Mouse (Mus musculus) kidney, adult 8-10 months (tissue): ENCODE results near the gene Mpst.

Experiments used
- DNase-seq, 2 experiments: peaks; one replicate each; pipeline ENCODE4 v3.0.0; 2022

Gene Mpst

GRCm38 (mm10) chr15:78437237-78438017 lies 31.2 kb downstream of the Mpst start:
- DNase-seq: no peak

GRCm38 (mm10) chr15:78438018-78438394 lies 31.8 kb downstream of the Mpst start:
- DNase-seq: no peak

GRCm38 (mm10) chr15:78438505-78438904 lies 32.3 kb downstream of the Mpst start:
- DNase-seq: no peak

GRCm38 (mm10) chr15:78438973-78439372 lies 32.8 kb downstream of the Mpst start:
- DNase-seq: no peak

GRCm38 (mm10) chr15:78442231-78442630 lies 36.0 kb downstream of the Mpst start:
- DNase-seq: no peak

GRCm38 (mm10) chr15:78443857-78444256 lies 37.6 kb downstream of the Mpst start:
- DNase-seq: no peak

- DNase-seq: no peak
Observed at GRCm38 (mm10) chr15:78447121-78447520, 40.9 kb downstream of the Mpst start.

- DNase-seq: peak; percentile 89 to 96
Observed at GRCm38 (mm10) chr15:78447746-78448535, 41.7 kb downstream of the Mpst start.

GRCm38 (mm10) chr15:78449131-78449530 lies 42.9 kb downstream of the Mpst start:
- DNase-seq: no peak

- no peak for DNase-seq
Observed at GRCm38 (mm10) chr15:78449694-78450418, 43.6 kb downstream of the Mpst start.

- DNase-seq: no peak
Observed at GRCm38 (mm10) chr15:78450419-78450768, 44.2 kb downstream of the Mpst start.

- no peak for DNase-seq
Observed at GRCm38 (mm10) chr15:78451201-78451600, 45.0 kb downstream of the Mpst start.

- no peak for DNase-seq
Observed at GRCm38 (mm10) chr15:78452929-78453328, 46.7 kb downstream of the Mpst start.

- DNase-seq: no peak
Observed at GRCm38 (mm10) chr15:78455168-78455567, 49.0 kb downstream of the Mpst start.

GRCm38 (mm10) chr15:78456051-78456450 lies 49.8 kb downstream of the Mpst start:
- DNase-seq: no peak

- DNase-seq: no peak
Observed at GRCm38 (mm10) chr15:78457193-78457592, 51.0 kb downstream of the Mpst start.

- no peak for DNase-seq
Observed at GRCm38 (mm10) chr15:78462981-78463380, 56.8 kb downstream of the Mpst start.
